18 mouse cellular contexts compared by ENCODE assay signal in the genomic region with DNA sequence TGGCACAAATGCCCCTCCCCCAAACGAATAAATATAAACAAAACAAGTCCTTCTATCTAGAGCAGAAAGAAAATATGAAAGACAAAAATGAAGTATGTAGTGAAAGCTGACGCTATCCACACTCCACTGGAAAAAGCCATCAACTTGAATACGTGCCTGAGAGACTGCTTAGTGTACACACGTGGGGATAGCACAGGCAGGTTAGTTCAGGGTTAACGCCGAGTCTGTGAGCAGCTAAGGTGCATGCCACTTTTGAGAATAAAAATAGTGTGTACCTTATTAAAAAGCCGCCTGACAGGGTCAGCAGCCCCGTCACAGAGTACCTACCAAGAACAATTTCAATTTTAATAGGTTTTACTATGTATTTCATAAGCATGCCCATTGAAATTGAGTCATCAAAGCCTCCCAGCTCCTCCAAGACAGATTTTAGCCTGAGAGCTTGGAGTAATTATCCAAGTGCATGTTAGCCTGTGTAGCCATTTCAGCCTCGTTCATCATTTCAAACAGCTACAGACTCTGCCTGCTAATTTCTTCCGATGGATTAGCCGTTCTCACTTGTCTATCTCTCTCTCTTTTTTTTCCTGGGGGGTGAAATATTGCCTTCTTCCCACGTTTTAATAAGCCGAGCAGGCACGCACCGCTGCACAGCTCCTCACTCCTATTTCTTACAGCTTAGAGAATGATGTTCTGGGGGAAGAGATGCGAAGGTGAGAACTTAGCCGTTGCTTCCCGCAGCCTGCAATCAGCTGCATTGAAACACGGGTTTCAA. TPM values are rescaled to one million over a fixed set of nuclear protein-coding genes. Genes with fewer than 3 reads are reported as not detected.
DNase-seq lines count a peak whose midpoint lies in the region; ATAC-seq and TF ChIP-seq lines count a peak whose summit lies in the region.
"Had no signal": no experiment of that assay in that cellular context is flagged by ENCODE, and none has a peak within 500 bp of the region (broad histone marks: within the 10 kb centered on the region; RNA-seq: fewer than 3 reads in every experiment).

No protein-coding gene starts in this region.

- no peak for DNase-seq in kidney, adult 11 months
- peak; percentile 1 for DNase-seq in Muller cell, postnatal 12 days (ENCODE audit: inconsistent ontology term)
- DNase-seq in forebrain, embryonic 14.5 days (ENCODE audit: low spot score), result no peak
- no peak for DNase-seq in limb, embryonic 14.5 days (ENCODE audit: low spot score)
- DNase-seq in right cerebral cortex, postnatal 14 days, result no peak
- DNase-seq in adrenal gland, postnatal 10 days, result no peak
- DNase-seq: cerebellum, adult 8-10 months; embryo, embryonic 11 days; heart, adult 2 months; heart, postnatal 14 days; kidney, adult 8-10 months; layer of hippocampus, adult 9-11 months; thymus, postnatal 14 days had no signal

- no peak for TF ChIP-seq POLR2A in limb, embryonic 14.5 days (IDR thresholded peaks at IDR 0.05; ENCODE audit: borderline replicate concordance, extremely low read depth, insufficient read depth, insufficient read length)

- H3K4me2 ChIP-seq in kidney, embryonic 14.5 days (replicated peaks; ENCODE audit: low read depth, low read length), result peak overlapping the region; percentile 24
- peak overlapping the region; percentile 36 for H3K4me2 ChIP-seq in forebrain, embryonic 14.5 days (ENCODE audit: low read length)
- 0 out of 2 replicates have a peak overlapping the region, but pooled peaks have one; percentile 18 for H3K4me2 ChIP-seq in limb, embryonic 14.5 days (replicated peaks; ENCODE audit: low read depth, low read length, severe bottlenecking)
- H3K4me2 ChIP-seq: stomach, embryonic 15.5 days had no signal

- no peaks in the 10 kb centered on the region for H3K36me3 ChIP-seq in kidney, embryonic 14.5 days (ENCODE audit: control insufficient read depth, insufficient read depth, low read length)
- no peaks in the 10 kb centered on the region for H3K36me3 ChIP-seq in forebrain, embryonic 14.5 days (ENCODE audit: control insufficient read depth, insufficient read depth, low read length)
- no peaks in the 10 kb centered on the region for H3K36me3 ChIP-seq in limb, embryonic 14.5 days (ENCODE audit: control insufficient read depth, insufficient read depth, low read length)
- H3K36me3 ChIP-seq: stomach, embryonic 15.5 days had no signal

- ATAC-seq in kidney, embryonic 14.5 days (ENCODE audit: low FRiP score, low TSS enrichment), result 0 out of 2 replicates have a peak, but pooled peaks have one; percentile 49
- no peak for ATAC-seq in forebrain, embryonic 14.5 days
- no peak for ATAC-seq in limb, embryonic 14.5 days (ENCODE audit: low FRiP score, low read depth)
- ATAC-seq in inflammation-experienced regulatory T-cells, adult 6 months, result no peak

- no peaks in the 10 kb centered on the region for H3K9me3 ChIP-seq in kidney, embryonic 14.5 days (ENCODE audit: control insufficient read depth, low read length)
- no peaks in the 10 kb centered on the region for H3K9me3 ChIP-seq in forebrain, embryonic 14.5 days (replicated peaks; ENCODE audit: control insufficient read depth, low read length)
- H3K9me3 ChIP-seq in limb, embryonic 14.5 days (ENCODE audit: control insufficient read depth, low read length), result no peaks in the 10 kb centered on the region
- H3K9me3 ChIP-seq: stomach, embryonic 15.5 days had no signal

- no peaks in the 10 kb centered on the region for H3K4me1 ChIP-seq in kidney, embryonic 14.5 days (ENCODE audit: control insufficient read depth, insufficient read depth, low read length)
- H3K4me1 ChIP-seq in forebrain, embryonic 14.5 days (ENCODE audit: control insufficient read depth, insufficient read depth, low read length), result no peaks in the 10 kb centered on the region
- no peaks in the 10 kb centered on the region for H3K4me1 ChIP-seq in limb, embryonic 14.5 days (ENCODE audit: control insufficient read depth, insufficient read depth, low read length)
- H3K4me1 ChIP-seq: stomach, embryonic 15.5 days had no signal

- no peak overlapping the region for H3K4me3 ChIP-seq in kidney, embryonic 14.5 days (ENCODE audit: low read length)
- no peak overlapping the region for H3K4me3 ChIP-seq in forebrain, embryonic 14.5 days (ENCODE audit: low read depth, low read length)
- H3K4me3 ChIP-seq in limb, embryonic 14.5 days (replicated peaks; ENCODE audit: low read length), result no peak overlapping the region
- H3K4me3 ChIP-seq: erythroblast, embryonic 14.5 days; heart, adult 2 months; myocyte; stomach, embryonic 15.5 days had no signal

- WGBS in kidney, embryonic 14.5 days, result 45% methylated on average over 19 of the region's 19 CpGs
- 63% methylated on average over 19 of the region's 19 CpGs for WGBS in forebrain, embryonic 14.5 days
- WGBS in limb, embryonic 14.5 days, result 43% methylated on average over 19 of the region's 19 CpGs

- H3K9ac ChIP-seq in kidney, embryonic 14.5 days (ENCODE audit: low read depth, low read length), result no peak overlapping the region
- H3K9ac ChIP-seq in forebrain, embryonic 14.5 days (ENCODE audit: low read length), result no peak overlapping the region
- no peak overlapping the region for H3K9ac ChIP-seq in limb, embryonic 14.5 days (ENCODE audit: low read depth, low read length, severe bottlenecking)
- H3K9ac ChIP-seq: stomach, embryonic 15.5 days had no signal

- no peaks in the 10 kb centered on the region for H3K27me3 ChIP-seq in kidney, embryonic 14.5 days (ENCODE audit: control insufficient read depth, insufficient read depth, low read length)
- H3K27me3 ChIP-seq in forebrain, embryonic 14.5 days (replicated peaks; ENCODE audit: control insufficient read depth, insufficient read depth, low read length), result no peaks in the 10 kb centered on the region
- H3K27me3 ChIP-seq in limb, embryonic 14.5 days (ENCODE audit: control insufficient read depth, insufficient read depth, low read length), result no peaks in the 10 kb centered on the region
- H3K27me3 ChIP-seq: stomach, embryonic 15.5 days had no signal

- H3K27ac ChIP-seq in kidney, embryonic 14.5 days (ENCODE audit: low read depth, low read length), result no peak overlapping the region
- no peak overlapping the region for H3K27ac ChIP-seq in forebrain, embryonic 14.5 days (ENCODE audit: low read depth, low read length)
- H3K27ac ChIP-seq in limb, embryonic 14.5 days (replicated peaks; ENCODE audit: low read depth, low read length), result no peak overlapping the region
- H3K27ac ChIP-seq: heart, adult 2 months; stomach, embryonic 15.5 days had no signal

RNA-seq across cellular contexts. Expression of a gene that starts 59.2 kb away (rescaled TPM):
- polyA plus RNA-seq in kidney, embryonic 14.5 days (2014; fragmentation: Nextera tagmentation; extraction: Ambion mirVana), result 86.7 and 116 TPM in 2 replicates
- 35.6 and 40.4 TPM in 2 replicates for polyA plus RNA-seq in forebrain, embryonic 14.5 days (2014; fragmentation: Nextera tagmentation; extraction: Ambion mirVana)
- 18.6 and 40.0 TPM in 2 replicates for polyA plus RNA-seq in limb, embryonic 14.5 days (2012; rRNA removed)
- 62.6 and 64.8 TPM in 2 replicates for polyA plus RNA-seq in limb, embryonic 14.5 days (2014; fragmentation: Nextera tagmentation; extraction: Ambion mirVana)
- polyA plus RNA-seq in inflammation-experienced regulatory T-cells, adult 6 months (2017; shearing (Covaris generic)), result 10 to 100 TPM; 27.0 to 33.4 (median 29.6) TPM
- 10 to 100 TPM; 26.6 to 26.7 TPM for total RNA-seq in adrenal gland, postnatal 10 days (2021)
